Mouse (Mus musculus): ENCODE data around the gene Odf3l1.
"Not testable (repeated sequence)": the region's sequence is repeated elsewhere in the genome, so short reads cannot be mapped to it uniquely, and the experiment has no call there.

Gene Odf3l1

GRCm38 (mm10) chr9:56864216-56864729 lies at the start of gene Odf3l1:
Gene Odf3l1, minus strand, starts transcription at chr9:56864679.
- no peak for DNase-seq (ENCODE audit: low spot score in 2 of 2)

- no peak for DNase-seq (ENCODE audit: low spot score in 2 of 2)
Observed at GRCm38 (mm10) chr9:56913991-56914390, 49.5 kb upstream of the Odf3l1 start.

GRCm38 (mm10) chr9:56911017-56911416 lies 46.5 kb upstream of the Odf3l1 start:
- DNase-seq (ENCODE audit: low spot score in 2 of 2) = no peak

- not testable (repeated sequence) for DNase-seq (ENCODE audit: low spot score in 2 of 2)
Observed at GRCm38 (mm10) chr9:56909991-56910390, 45.5 kb upstream of the Odf3l1 start.

- no peak for DNase-seq (ENCODE audit: low spot score in 2 of 2)
Observed at GRCm38 (mm10) chr9:56907549-56907948, 43.1 kb upstream of the Odf3l1 start.

GRCm38 (mm10) chr9:56903662-56904061 lies 39.2 kb upstream of the Odf3l1 start:
- no peak for DNase-seq (ENCODE audit: low spot score in 2 of 2)

GRCm38 (mm10) chr9:56901187-56901586 lies 36.7 kb upstream of the Odf3l1 start:
- DNase-seq (ENCODE audit: low spot score in 2 of 2) = no peak

- DNase-seq (ENCODE audit: low spot score in 2 of 2) = no peak
Observed at GRCm38 (mm10) chr9:56900571-56900970, 36.1 kb upstream of the Odf3l1 start.

GRCm38 (mm10) chr9:56900060-56900459 lies 35.6 kb upstream of the Odf3l1 start:
- no peak for DNase-seq (ENCODE audit: low spot score in 2 of 2)

GRCm38 (mm10) chr9:56899409-56899808 lies 34.9 kb upstream of the Odf3l1 start:
- peak in 1 of 2 experiments; percentile 24 for DNase-seq (ENCODE audit: low spot score in 2 of 2)

- no peak for DNase-seq (ENCODE audit: low spot score in 2 of 2)
Observed at GRCm38 (mm10) chr9:56896779-56897178, 32.3 kb upstream of the Odf3l1 start.

GRCm38 (mm10) chr9:56894006-56894405 lies 29.5 kb upstream of the Odf3l1 start:
- no peak for DNase-seq (ENCODE audit: low spot score in 2 of 2)

GRCm38 (mm10) chr9:56893313-56893712 lies 28.8 kb upstream of the Odf3l1 start:
- DNase-seq (ENCODE audit: low spot score in 2 of 2) = no peak

- DNase-seq (ENCODE audit: low spot score in 2 of 2) = no peak
Observed at GRCm38 (mm10) chr9:56892111-56892510, 27.6 kb upstream of the Odf3l1 start.

- DNase-seq (ENCODE audit: low spot score in 2 of 2) = peak in 1 of 2 experiments; percentile 49
Observed at GRCm38 (mm10) chr9:56891517-56892011, 27.1 kb upstream of the Odf3l1 start.

- no peak for DNase-seq (ENCODE audit: low spot score in 2 of 2)
Observed at GRCm38 (mm10) chr9:56890522-56891250, 26.2 kb upstream of the Odf3l1 start.

- DNase-seq (ENCODE audit: low spot score in 2 of 2) = peak; percentile 54 to 80
Observed at GRCm38 (mm10) chr9:56889817-56890216, 25.3 kb upstream of the Odf3l1 start.

GRCm38 (mm10) chr9:56887581-56887980 lies 23.1 kb upstream of the Odf3l1 start:
- DNase-seq (ENCODE audit: low spot score in 2 of 2) = no peak

- DNase-seq (ENCODE audit: low spot score in 2 of 2) = no peak
Observed at GRCm38 (mm10) chr9:56886601-56887000, 22.1 kb upstream of the Odf3l1 start.

GRCm38 (mm10) chr9:56886113-56886512 lies 21.6 kb upstream of the Odf3l1 start:
- DNase-seq (ENCODE audit: low spot score in 2 of 2) = no peak

- DNase-seq (ENCODE audit: low spot score in 2 of 2) = no peak
Observed at GRCm38 (mm10) chr9:56884328-56884727, 19.8 kb upstream of the Odf3l1 start.

- DNase-seq (ENCODE audit: low spot score in 2 of 2) = no peak
Observed at GRCm38 (mm10) chr9:56883470-56883869, 19.0 kb upstream of the Odf3l1 start.

- DNase-seq (ENCODE audit: low spot score in 2 of 2) = no peak
Observed at GRCm38 (mm10) chr9:56882818-56883217, 18.3 kb upstream of the Odf3l1 start.
